ENCODE assay signal across 19 mouse cellular contexts in the genomic region with DNA sequence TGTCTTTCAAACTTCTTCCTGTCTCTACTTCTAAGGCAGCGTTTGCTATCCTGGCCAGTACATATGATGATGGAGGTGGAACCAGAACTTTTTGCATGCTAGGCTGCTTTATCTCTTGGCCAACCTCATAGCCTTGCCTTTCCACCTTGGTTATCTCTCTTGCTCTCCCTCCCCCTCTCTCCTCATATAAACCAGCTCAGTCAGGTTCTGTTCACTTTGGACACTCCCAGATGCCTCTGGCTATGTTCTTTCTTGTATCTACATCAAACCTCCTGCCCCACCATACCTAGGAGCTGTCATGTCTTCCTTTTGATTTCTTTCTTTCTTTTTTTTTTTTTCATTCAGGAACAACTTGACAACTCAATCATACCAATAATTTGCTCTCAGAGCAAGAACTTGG.
DNase-seq lines count a peak whose midpoint lies in the region; ATAC-seq and TF ChIP-seq lines count a peak whose summit lies in the region.
"Had no signal": no experiment of that assay in that cellular context is flagged by ENCODE, and none has a peak within 500 bp of the region (broad histone marks: within the 10 kb centered on the region; RNA-seq: fewer than 3 reads in every experiment).

No protein-coding gene starts in this region.

- no peaks in the 10 kb centered on the region for H3K27me3 ChIP-seq in heart, embryonic 16.5 days (ENCODE audit: control insufficient read depth, insufficient read depth, low read length)
- no peaks in the 10 kb centered on the region for H3K27me3 ChIP-seq in ES-Bruce4 (ENCODE audit: control insufficient read depth, insufficient read depth, low read length, poor library complexity, severe bottlenecking)
- H3K27me3 ChIP-seq: forebrain, embryonic 13.5 days; heart, embryonic 13.5 days; hindbrain, embryonic 13.5 days had no signal

- intact Hi-C loops in gastrocnemius, adult 2 months (cut with DNase I): loop anchor here (2.0 to 10.0 kb wide), 3 partner anchors 98 to 364 kb away; a partner anchor contains a TSS
- intact Hi-C loops in heart, postnatal 36 days (cut with DNase I): loop anchor here (2.0 to 5.0 kb wide), 5 partner anchors 98 to 356 kb away; a partner anchor contains a TSS

- 58% methylated on average over 1 of the region's 1 CpGs for WGBS in heart, embryonic 16.5 days

- H3K4me2 ChIP-seq in heart, embryonic 16.5 days (ENCODE audit: low read depth, low read length): no peak overlapping the region
- H3K4me2 ChIP-seq: forebrain, embryonic 13.5 days; heart, embryonic 13.5 days; hindbrain, embryonic 13.5 days had no signal

- DNase-seq in gastrocnemius, adult 2 months: no peak
- DNase-seq in gastrocnemius, postnatal 25 days: no peak
- no peak for DNase-seq in heart, postnatal 36 days
- peak; percentile 82 for DNase-seq in ZHBTc4 (ENCODE audit: low read depth, low spot score)
- no peak for DNase-seq in embryo, embryonic 10.5 days (ENCODE audit: low spot score)
- DNase-seq: B cell, adult 2 months; cerebellum, adult 18-20 months; cerebellum, adult 9-11 months; cerebellum, postnatal 36 days; forebrain, postnatal 0 days; gastrocnemius, postnatal 36 days had no signal

- no peak overlapping the region for H3K9ac ChIP-seq in heart, embryonic 16.5 days (ENCODE audit: low read length)
- no peak overlapping the region for H3K9ac ChIP-seq in ES-Bruce4 (ENCODE audit: low read depth, poor library complexity, severe bottlenecking)
- H3K9ac ChIP-seq: forebrain, embryonic 13.5 days; forebrain, postnatal 0 days; heart, embryonic 13.5 days; hindbrain, embryonic 13.5 days had no signal

- peaks cover 6% of the 10 kb centered on the region; the same call in 1 of the 2 replicates for H3K4me1 ChIP-seq in heart, embryonic 16.5 days (ENCODE audit: control insufficient read depth, insufficient read depth, low read length)
- peaks cover 13% of the 10 kb centered on the region for H3K4me1 ChIP-seq in ES-Bruce4 (ENCODE audit: control insufficient read depth, insufficient read depth, low read length)
- H3K4me1 ChIP-seq: embryonic facial prominence, embryonic 10.5 days; forebrain, embryonic 13.5 days; hindbrain, embryonic 13.5 days had no signal

- H3K9me3 ChIP-seq in heart, embryonic 16.5 days (replicated peaks; ENCODE audit: control insufficient read depth, low read length): no peaks in the 10 kb centered on the region; the same call in 1 of the 2 replicates
- peaks cover 19% of the 10 kb centered on the region for H3K9me3 ChIP-seq in ES-Bruce4 (replicated peaks; ENCODE audit: control insufficient read depth, insufficient read depth, low read length, poor library complexity, severe bottlenecking)
- H3K9me3 ChIP-seq: embryonic facial prominence, embryonic 10.5 days; forebrain, embryonic 13.5 days; heart, embryonic 13.5 days; hindbrain, embryonic 13.5 days had no signal

- no peaks in the 10 kb centered on the region for H3K36me3 ChIP-seq in heart, embryonic 16.5 days (ENCODE audit: control insufficient read depth, insufficient read depth)
- H3K36me3 ChIP-seq in ES-Bruce4 (ENCODE audit: control insufficient read depth, insufficient read depth, low read length, poor library complexity, severe bottlenecking): no peaks in the 10 kb centered on the region
- H3K36me3 ChIP-seq: embryonic facial prominence, embryonic 10.5 days; heart, embryonic 13.5 days; hindbrain, embryonic 13.5 days had no signal

- TF ChIP-seq CTCF in gastrocnemius, adult 2 months (IDR thresholded peaks at IDR 0.05): no peak
- no peak for TF ChIP-seq CTCF in ES-Bruce4 (IDR thresholded peaks at IDR 0.05; ENCODE audit: low read depth, low read length)

- TF ChIP-seq POLR2A in ES-Bruce4 (IDR thresholded peaks at IDR 0.05; ENCODE audit: insufficient read depth, low read length): no peak

- no peak for ATAC-seq in heart, embryonic 16.5 days (replicated peaks; ENCODE audit: extremely low read depth, insufficient read depth, low FRiP score)
- ATAC-seq: CD4-positive, CD25-positive, alpha-beta regulatory T cell, adult 4 months; forebrain, embryonic 13.5 days; forebrain, postnatal 0 days; hindbrain, postnatal 0 days had no signal

- TF ChIP-seq EP300 in ES-Bruce4 (IDR thresholded peaks at IDR 0.05; ENCODE audit: insufficient read depth, low read depth, low read length): no peak

- H3K27ac ChIP-seq in gastrocnemius, adult 2 months: peak overlapping the region; percentile 82
- peak overlapping the region; percentile 60 for H3K27ac ChIP-seq in heart, embryonic 16.5 days (ENCODE audit: low read length)
- H3K27ac ChIP-seq in ES-Bruce4 (ENCODE audit: insufficient read depth, low read length): peak overlapping the region; percentile 96
- H3K27ac ChIP-seq: embryonic facial prominence, embryonic 10.5 days; forebrain, embryonic 13.5 days; heart, embryonic 13.5 days; hindbrain, embryonic 13.5 days; hindbrain, postnatal 0 days had no signal

- no peak overlapping the region for H3K4me3 ChIP-seq in gastrocnemius, adult 2 months
- H3K4me3 ChIP-seq in heart, embryonic 16.5 days (ENCODE audit: low read length): no peak overlapping the region
- H3K4me3 ChIP-seq in ES-Bruce4 (ENCODE audit: low read depth, low read length): no peak overlapping the region
- H3K4me3 ChIP-seq: embryonic facial prominence, embryonic 10.5 days; forebrain, embryonic 13.5 days; heart, embryonic 13.5 days; hindbrain, embryonic 13.5 days had no signal
